Mouse (Mus musculus) lung, postnatal 0 days (tissue): ENCODE measurements around the gene Ccdc13.

ENCODE experiments used
- CTCF ChIP-seq: IDR thresholded peaks from 2 replicates; pipeline ENCODE4 v1.5.1; 2016; ENCODE audit warnings: antibody characterized with exemption, mild to moderate bottlenecking
- EP300 ChIP-seq: IDR thresholded peaks from 2 replicates; pipeline ENCODE4 v1.6.1; 2016; ENCODE audit warnings: antibody characterized with exemption, mild to moderate bottlenecking, control low read depth

GRCm38 (mm10) chr9:121784801-121785200 lies 54.5 kb downstream of the Ccdc13 start:
- TF ChIP-seq CTCF (no peak), EP300 (no peak)
